Mouse (Mus musculus): ENCODE data around the gene Slc5a1. TPM values are rescaled to one million over a fixed set of nuclear protein-coding genes. Genes with fewer than 3 reads are reported as not detected.

The Slc5a1 gene
- total RNA-seq, 2 experiments from 2014 or later, result not detected

DNA sequence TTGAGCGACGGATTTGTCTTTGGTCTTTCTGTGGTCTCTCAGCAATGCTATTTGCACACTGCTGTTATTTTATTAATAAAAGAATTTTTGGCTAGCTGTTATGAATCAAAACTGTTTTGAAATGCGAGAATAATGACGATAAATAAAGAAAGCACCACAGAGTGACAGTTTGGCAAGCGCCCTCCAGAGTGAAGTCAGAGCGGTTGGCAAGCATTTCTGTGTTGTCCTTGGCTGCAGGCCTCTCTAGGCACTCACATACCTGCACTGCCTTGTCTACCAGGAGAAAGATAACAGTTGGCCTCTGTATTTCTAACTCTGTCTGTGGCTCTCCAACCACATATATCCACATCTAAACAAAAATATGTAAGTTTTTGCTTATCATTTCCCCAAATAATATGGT, 43.7 kb downstream of the Slc5a1 start:
- ATAC-seq (replicated peaks; ENCODE audit: poor library complexity), result no peak

DNA sequence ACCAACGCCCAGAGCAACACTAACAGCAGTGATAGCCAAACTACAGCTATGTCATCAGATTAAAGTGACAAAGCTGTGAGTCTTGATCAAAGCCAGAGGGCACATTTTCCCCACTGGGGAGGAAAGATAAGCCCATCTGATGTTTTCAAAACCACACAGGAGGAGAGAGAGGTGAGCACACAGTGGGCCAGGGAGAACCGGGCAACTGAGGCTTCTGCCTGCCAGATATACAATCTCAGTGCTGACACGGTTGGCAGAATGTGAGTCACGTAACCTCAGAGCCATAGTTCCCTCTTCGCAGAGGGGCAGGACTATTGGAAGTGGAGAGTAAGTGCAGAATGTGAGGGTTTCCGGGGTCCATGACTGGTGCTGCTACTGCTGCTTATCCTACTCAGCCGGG, 89.5 kb downstream of the Slc5a1 start:
- peak; percentile 71 for ATAC-seq (replicated peaks; ENCODE audit: poor library complexity)

DNA sequence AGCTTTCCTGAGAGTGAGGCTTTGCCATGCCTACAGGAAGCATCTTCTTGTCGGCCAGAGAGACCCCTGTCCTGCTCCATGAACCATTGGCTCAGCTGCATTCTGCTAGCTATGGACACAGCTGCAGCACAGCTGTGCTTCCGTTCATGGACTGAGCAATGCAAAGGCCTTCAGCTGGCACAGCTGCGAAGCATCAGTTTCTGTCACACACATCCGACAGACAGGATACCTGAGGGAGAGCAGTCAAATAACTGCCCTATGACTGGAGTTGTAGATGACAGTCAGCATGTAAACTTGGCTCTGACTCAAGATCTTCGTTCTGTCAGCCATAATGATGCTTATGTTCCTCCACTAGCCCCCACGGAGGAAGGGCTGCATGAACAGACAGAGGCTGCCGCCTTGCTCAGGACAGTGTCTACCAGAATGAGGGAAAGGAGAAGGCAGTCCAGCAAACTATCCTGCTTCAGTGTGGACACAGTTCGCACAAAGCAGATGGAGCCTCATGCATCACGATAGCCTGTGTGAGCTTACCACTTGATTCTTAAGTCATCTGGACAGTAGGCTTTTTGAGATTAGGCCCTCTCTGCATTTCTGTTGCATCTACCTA, 91.3 kb downstream of the Slc5a1 start:
- ATAC-seq (replicated peaks; ENCODE audit: poor library complexity), result no peak

DNA sequence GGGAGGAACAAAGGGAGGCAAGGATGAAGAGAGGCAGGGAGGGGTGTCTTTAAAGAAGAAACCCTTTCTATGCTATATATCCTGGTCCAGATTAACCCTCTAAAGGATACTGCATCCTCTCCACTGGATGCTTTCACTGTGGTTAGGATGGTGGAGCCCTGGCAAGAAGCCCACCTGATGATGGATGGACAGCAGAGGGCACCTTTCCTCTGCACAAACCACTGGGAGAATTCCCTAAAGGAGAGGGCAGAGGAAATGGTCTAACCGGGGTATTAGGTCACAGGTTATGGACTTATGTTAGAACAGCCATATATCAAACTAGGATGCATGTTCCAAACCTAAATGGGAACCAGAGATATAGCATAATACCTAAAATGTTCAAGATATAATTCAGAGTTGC, 96.1 kb downstream of the Slc5a1 start:
- ATAC-seq (replicated peaks; ENCODE audit: poor library complexity), result no peak

DNA sequence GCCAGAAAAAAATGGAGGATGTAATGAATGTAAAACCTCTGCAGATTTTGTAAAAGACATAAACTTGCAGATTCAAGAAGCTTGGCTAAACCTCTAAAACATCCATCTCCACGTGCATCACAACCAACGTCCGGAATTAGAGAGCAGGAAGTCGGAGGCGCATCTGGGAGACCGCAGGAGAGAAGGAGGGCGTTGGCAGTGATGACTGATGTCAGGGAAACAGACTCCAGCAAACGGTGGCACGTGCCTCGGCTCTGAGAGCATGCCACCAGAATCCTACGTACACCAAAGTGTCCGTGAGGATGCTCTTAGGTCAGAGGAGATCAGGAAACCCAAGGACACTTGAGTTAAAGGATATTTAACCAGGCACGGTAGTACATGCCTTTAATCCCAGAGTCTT, 97.7 kb downstream of the Slc5a1 start:
- no peak for ATAC-seq (replicated peaks; ENCODE audit: poor library complexity)

DNA sequence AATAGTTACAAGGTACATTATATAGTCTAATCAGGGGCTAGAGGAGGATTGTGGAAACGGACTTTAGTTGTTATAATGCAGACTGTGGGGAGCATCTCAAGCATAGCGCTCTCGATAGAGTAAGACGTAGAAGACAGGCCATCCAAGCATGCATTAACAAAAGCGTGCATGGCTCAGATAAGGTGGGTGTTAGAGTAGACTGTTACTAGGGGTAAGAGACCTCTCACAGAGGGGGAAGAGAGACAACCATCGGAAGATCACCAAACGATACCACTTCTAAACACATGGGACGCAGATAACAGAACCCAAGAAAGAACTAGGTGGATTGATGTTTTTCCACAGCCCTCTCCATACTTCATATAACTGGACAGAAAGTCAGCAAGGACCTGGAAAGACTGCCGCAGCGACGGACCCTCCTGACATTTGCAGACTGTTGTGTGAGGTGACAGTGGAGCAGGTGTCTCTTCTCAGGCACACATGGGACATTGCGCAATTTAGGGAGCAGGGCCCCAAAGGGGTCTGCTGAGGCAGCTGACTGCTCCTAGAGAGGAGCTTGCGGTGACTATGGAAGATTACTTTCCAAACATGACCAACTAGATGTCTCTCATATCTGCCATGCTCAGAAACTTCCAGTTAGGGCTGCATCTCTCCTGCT, 98.6 kb downstream of the Slc5a1 start:
- no peak for ATAC-seq (replicated peaks; ENCODE audit: poor library complexity)

DNA sequence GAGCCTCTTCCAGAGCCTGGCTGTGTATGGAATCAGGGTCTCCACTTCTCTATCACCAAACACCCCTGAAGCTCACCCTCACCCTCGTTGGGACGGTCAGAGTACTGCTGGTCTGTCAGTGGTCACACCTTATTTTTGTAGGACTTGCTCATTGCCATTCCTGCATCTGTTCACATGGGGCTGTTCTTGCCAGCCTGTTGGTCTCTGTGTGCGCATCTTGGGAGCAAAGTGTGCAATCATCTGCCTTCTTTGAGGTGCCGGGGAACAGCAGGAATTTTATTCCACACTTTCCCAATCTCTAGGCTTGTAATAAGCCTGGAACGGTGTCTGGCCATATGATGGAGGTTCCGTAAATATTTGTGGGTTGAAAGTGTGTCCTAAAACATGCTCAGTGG, 99.1 kb downstream of the Slc5a1 start:
- ATAC-seq (replicated peaks; ENCODE audit: poor library complexity), result no peak

DNA sequence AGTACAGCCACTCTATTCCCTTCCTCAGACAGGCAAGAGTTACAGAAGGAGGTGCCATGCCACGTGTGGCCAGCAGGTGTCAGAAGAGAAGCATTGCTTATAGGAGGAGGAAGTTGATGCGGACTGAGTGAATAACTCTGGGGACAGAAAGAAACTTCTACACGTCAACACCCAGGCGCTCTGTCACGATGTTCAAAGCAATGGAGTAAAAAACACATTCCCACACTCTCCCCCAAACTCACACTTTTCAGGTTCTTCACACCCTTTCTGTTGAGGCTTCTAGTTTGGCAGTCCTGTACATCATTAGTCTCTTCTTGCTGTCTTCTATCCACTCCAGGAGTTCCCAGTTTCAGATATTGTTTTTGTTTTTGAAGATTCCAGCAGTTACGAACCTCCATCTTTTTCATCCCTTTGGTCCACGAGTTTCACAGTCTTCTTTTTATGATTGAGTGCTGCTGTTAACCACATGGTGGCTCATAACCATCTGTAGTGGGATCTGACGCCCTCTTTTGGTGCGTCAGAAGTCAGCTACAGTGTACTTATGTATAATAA, 99.7 kb downstream of the Slc5a1 start:
- peak; percentile 94 for ATAC-seq (replicated peaks; ENCODE audit: poor library complexity)

DNA sequence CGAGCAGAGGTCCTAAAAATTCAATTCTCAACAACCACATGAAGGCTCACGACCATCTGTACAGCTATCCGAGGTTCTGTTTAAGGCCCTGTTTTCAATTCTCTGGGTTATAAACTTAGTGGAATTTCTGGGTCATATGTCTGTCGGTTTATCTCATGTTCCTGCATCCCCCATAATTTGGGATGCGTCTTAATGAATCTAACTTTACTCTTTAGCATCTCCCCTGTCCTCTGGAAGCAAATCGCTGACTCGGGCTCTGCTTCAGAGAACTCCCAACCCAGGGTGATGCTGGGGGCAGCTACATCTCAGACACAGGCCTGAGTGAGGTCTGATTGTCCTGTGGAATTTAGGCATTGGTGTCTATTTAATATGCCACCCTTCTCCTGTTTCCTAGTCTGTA, 100.3 kb downstream of the Slc5a1 start:
- ATAC-seq (replicated peaks; ENCODE audit: poor library complexity), result no peak

DNA sequence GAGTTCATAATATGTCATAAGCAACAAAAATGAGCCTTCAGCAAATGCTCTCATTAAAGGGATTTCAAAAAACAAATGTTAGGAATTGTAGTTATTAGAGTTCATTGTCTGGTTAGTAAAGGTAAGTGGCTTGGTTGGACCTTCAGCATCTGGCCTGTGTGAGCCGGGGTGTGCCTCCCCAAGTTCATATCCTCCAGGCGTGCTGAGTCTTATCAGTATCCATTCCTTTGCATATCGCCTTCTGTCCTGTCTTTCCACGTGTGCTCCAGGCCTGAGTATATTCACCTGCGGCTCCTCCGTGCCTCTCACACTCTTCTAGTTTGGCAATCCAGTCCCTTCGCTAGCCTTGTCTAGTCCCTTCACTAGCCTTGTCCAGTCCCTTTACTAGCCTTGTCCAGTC, 102.3 kb downstream of the Slc5a1 start:
- ATAC-seq (replicated peaks; ENCODE audit: poor library complexity), result no peak

DNA sequence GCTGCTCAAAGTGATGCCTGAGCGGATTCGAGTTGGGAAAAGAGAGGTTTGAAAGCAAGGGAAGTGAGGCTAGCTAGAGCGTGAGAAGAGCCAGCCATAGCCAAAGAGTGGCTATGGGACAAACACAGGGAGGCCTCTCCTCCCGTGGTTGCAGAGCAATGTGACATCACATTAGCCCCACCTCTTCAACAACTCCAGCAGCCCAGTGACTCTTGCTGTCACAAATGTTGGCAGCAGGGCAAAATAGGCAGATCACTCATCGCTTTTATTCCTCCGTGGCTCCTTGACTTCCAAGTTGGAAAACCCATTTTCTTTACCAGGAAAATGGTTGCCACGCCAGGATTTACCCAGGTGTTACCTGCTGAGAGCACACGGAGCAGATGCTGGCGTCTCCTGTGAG, 103.1 kb downstream of the Slc5a1 start:
- no peak for ATAC-seq (replicated peaks; ENCODE audit: poor library complexity)

DNA sequence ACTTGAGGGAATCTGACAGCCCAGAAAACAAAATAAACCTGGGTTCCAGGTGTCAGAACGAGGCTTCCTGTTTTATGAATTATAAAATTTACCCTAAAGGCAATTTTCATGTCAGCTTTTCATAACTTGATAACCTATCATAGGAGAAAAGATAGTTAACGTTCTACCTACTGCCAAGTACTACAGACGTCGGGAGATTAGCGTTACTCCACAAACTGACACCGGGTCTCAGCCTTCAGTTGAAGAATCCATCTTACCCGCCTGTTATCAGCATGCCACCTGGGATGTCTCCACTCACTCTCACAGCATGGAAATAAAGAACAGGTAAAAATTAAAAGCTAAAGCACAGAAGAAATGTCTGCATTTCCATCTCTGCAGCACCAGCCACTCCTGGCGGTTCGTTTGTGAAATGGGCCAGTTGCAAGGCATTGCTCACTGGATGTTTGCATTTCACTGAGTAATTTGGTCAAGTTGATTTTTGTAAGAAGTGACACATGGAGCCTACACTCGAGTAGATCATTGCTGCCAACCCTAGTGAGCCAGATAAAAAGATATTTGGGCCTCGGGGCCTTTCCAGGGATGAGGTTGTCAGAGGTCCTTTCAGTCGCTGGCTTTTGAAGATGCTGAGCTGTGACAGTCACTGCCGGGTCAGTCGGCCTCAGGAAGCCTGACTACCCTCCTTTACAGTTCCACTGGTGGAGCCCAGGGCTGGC, 104.7 kb downstream of the Slc5a1 start:
- ATAC-seq (replicated peaks; ENCODE audit: poor library complexity), result peak; percentile 22; the same call in 1 of the 2 replicates

DNA sequence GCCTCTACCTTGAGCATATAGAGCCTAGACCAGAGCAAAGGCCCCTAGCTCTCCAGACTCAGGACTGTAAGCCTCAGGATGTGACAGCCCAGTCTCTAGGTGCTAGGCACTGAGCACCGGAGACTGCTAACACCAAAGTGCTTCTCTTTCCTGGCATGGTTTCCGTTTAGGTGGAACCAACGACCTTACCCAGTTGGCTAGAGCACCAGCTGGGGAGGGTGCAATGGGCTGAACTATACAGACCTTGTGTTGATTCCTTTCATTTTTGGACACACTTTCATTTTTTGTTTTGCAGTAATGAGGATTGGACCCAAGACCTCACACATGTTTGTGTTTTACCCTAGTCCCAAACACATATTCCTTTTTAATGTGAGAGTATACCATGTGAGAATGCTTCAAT, 106.5 kb downstream of the Slc5a1 start:
- ATAC-seq (replicated peaks; ENCODE audit: poor library complexity), result no peak

DNA sequence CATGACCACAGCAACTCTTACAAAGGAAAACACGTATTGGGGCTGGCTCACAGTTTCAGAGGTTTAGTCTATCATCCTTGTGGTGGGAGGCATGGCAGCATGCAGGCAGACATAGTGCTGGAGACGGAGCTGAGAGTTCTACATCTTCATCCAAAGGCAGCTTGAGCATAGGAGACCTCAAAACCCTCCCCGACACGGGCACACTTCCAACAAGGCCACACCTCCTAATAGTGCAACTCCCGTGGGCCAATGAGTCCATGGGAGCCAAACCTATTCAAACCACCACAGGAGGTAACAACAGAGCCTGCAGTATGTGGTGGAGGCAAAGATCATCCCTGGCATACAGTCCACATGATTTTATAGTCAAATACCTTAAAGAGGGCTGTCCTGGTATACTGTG, 107.2 kb downstream of the Slc5a1 start:
- ATAC-seq (replicated peaks; ENCODE audit: poor library complexity), result no peak

Other genes with a start within 250 kb of the Slc5a1 start
- gene Prr14l, start 250.0 kb upstream of the Slc5a1 start, total RNA-seq (2015), result 34.6 and 37.6 TPM in 2 replicates
- gene Prr14l, start 250.0 kb upstream of the Slc5a1 start, total RNA-seq (2017), result 27.4 and 31.9 TPM in 2 replicates
- gene Depdc5, start 240.5 kb upstream of the Slc5a1 start, total RNA-seq (2015), result 26.5 and 28.7 TPM in 2 replicates
- gene Depdc5, start 240.5 kb upstream of the Slc5a1 start, total RNA-seq (2017), result 22.0 and 25.8 TPM in 2 replicates
- gene Ywhah, start 85.4 kb upstream of the Slc5a1 start, total RNA-seq (2015), result 340 and 391 TPM in 2 replicates
- gene Ywhah, start 85.4 kb upstream of the Slc5a1 start, total RNA-seq (2017), result 138 and 149 TPM in 2 replicates
- 1.1 and 3.4 TPM in 2 replicates for gene Spon2, start 114.2 kb downstream of the Slc5a1 start, total RNA-seq (2015)
- gene Spon2, start 114.2 kb downstream of the Slc5a1 start, total RNA-seq (2017), result 1.2 and 2.1 TPM in 2 replicates
- gene Ctbp1, start 170.8 kb downstream of the Slc5a1 start, total RNA-seq (2015), result 108 and 115 TPM in 2 replicates
- gene Ctbp1, start 170.8 kb downstream of the Slc5a1 start, total RNA-seq (2017), result 139 and 141 TPM in 2 replicates
- 41.6 and 41.9 TPM in 2 replicates for gene Maea, start 231.3 kb downstream of the Slc5a1 start, total RNA-seq (2015)
- 181 and 235 TPM in 2 replicates for gene Maea, start 231.3 kb downstream of the Slc5a1 start, total RNA-seq (2017)